Mouse (Mus musculus): ENCODE measurements around the gene Olfr766-ps1.

DNA sequence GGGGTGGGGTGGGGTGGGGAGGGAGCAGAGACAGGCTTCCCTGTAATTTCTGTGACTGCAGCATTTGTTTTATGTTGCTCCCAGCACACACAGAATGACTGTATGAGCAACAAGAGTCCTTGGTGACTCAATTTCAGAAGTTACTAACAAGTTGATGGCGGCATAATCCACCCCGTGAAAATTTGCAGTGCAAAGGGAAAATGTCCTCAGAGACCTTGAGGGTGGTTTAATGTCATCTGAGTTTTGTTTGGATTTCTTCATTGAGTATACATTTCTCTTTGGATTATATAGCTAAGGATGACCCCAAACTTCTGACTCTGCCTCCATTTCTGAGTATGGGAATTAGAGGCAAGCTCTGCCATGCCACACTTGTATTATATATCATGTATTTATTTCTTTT lies 49.0 kb upstream of the Olfr766-ps1 start, which contains the start of gene Olfr769:
- TF ChIP-seq CTCF (IDR thresholded peaks at IDR 0.05; ENCODE audit: borderline replicate concordance, insufficient read depth, low read depth, low read length) (no peak), POLR2A (IDR thresholded peaks at IDR 0.05; ENCODE audit: borderline replicate concordance, insufficient read depth, low read length) (no peak)
